Mouse (Mus musculus) stomach, postnatal 0 days (tissue): Measurements from ENCODE around the gene Trim11. TPM values are rescaled to one million over a fixed set of nuclear protein-coding genes. Genes with fewer than 3 reads are reported as not detected.

Experiments
- ATAC-seq: fragments of 200-750 bp; cut with Nextera tagmentation; 2 replicates; pipeline ENCODE4 v1.8.0; 2017; ENCODE audit not compliant: low FRiP score, low TSS enrichment
- DNase-seq: peaks from one replicate; pipeline ENCODE4 v3.0.0-alpha.2; 2016; ENCODE audit warnings: low spot score
- H3K27ac ChIP-seq: fragments of 300-500 bp; sonication (generic); replicated peaks from 2 replicates; pipeline ENCODE4 v1.5.1; 2014; ENCODE audit warnings: mild to moderate bottlenecking, control low read depth
- H3K27me3 ChIP-seq: fragments of 300-500 bp; sonication (generic); 2 replicates; pipeline ENCODE4 v1.6.1; 2014; ENCODE audit warnings: low read length; ENCODE audit not compliant: control insufficient read depth, insufficient read depth
- H3K36me3 ChIP-seq: fragments of 300-500 bp; sonication (generic); 2 replicates; pipeline ENCODE4 v1.6.1; 2014; ENCODE audit warnings: low read length, mixed read lengths; ENCODE audit not compliant: control insufficient read depth, insufficient read depth
- H3K4me1 ChIP-seq: fragments of 300-500 bp; sonication (generic); replicated peaks from 2 replicates; pipeline ENCODE4 v1.6.1; 2014; ENCODE audit warnings: antibody characterized with exemption; ENCODE audit not compliant: control insufficient read depth, insufficient read depth
- H3K4me2 ChIP-seq: fragments of 300-500 bp; sonication (generic); replicated peaks from 2 replicates; pipeline ENCODE4 v1.6.1; 2014; ENCODE audit warnings: low read depth, mild to moderate bottlenecking, control low read depth, moderate library complexity
- H3K4me3 ChIP-seq: fragments of 300-500 bp; sonication (generic); 2 replicates; pipeline ENCODE4 v1.5.1; 2014; ENCODE audit warnings: low read depth, low read length, control low read depth
- H3K9ac ChIP-seq: fragments of 300-500 bp; sonication (generic); 2 replicates; pipeline ENCODE4 v1.6.1; 2014; ENCODE audit warnings: mild to moderate bottlenecking, low read length, control low read depth, mixed read lengths
- H3K9me3 ChIP-seq: fragments of 300-500 bp; sonication (generic); 2 replicates; pipeline ENCODE4 v1.6.1; 2016; ENCODE audit warnings: low read length; ENCODE audit not compliant: control insufficient read depth
- CTCF ChIP-seq: IDR thresholded peaks from 2 replicates; pipeline ENCODE4 v1.5.1; 2016; ENCODE audit warnings: antibody characterized with exemption, low read depth, mild to moderate bottlenecking, moderate library complexity
- EP300 ChIP-seq: optimal IDR thresholded peaks from 2 replicates; pipeline ENCODE3; 2016; ENCODE audit warnings: antibody characterized with exemption
- WGBS: fragments of 180-500 bp; shearing (Covaris S2); extraction: QIAGEN DNeasy Blood & Tissue Kit; methylation state at CpG from one replicate; pipeline ENCODE4 v1.1.7; 2014; 5-methylcytosine and 5-hydroxymethylcytosine counted together
- polyA plus RNA-seq: library from polyadenylated mRNA; unstranded; fragments of >200 nt; fragmentation: Nextera tagmentation; extraction: Ambion mirVana; gene quantifications from 2 replicates; pipeline ENCODE4 v1.2.1, GENCODE M21; 2015

Gene Trim11
- polyA plus RNA-seq, 1 experiment from 2014 or later: 11.0 TPM

GRCm38 (mm10) chr11:58979661-58980060 lies 1.8 kb downstream of the Trim11 start:
- H3K27ac ChIP-seq: peak overlapping the region; percentile 65

GRCm38 (mm10) chr11:58980381-58980990 lies 2.6 kb downstream of the Trim11 start:
- Histone ChIP-seq H3K9me3 (no peaks in the 10 kb centered on the region), H3K27ac (no peak overlapping the region), H3K4me2 (peak overlapping the region; percentile 96), H3K4me3 (peak overlapping the region; percentile 1; the same call in 1 of the 2 replicates), H3K36me3 (peaks cover 5% of the 10 kb centered on the region; the same call in 1 of the 2 replicates), H3K4me1 (peaks cover 5% of the 10 kb centered on the region), H3K27me3 (no peaks in the 10 kb centered on the region), H3K9ac (0 out of 2 replicates have a peak overlapping the region, but pooled peaks have one; percentile 18)
- WGBS: 38% methylated on average over 5 of the region's 5 CpGs
- ATAC-seq (no peak), DNase-seq (no peak)
- TF ChIP-seq CTCF (no peak), EP300 (no peak)

More at GRCm38 (mm10) chr11:58979661-58980060, 1.8 kb downstream of the Trim11 start:
- Histone ChIP-seq H3K27me3 (no peaks in the 10 kb centered on the region), H3K9ac (peak overlapping the region; percentile 92), H3K4me2 (peak overlapping the region; percentile 96), H3K4me3 (peak overlapping the region; percentile 98), H3K36me3 (no peaks in the 10 kb centered on the region; the same call in 1 of the 2 replicates), H3K9me3 (no peaks in the 10 kb centered on the region), H3K4me1 (peaks cover 5% of the 10 kb centered on the region)
- TF ChIP-seq EP300: no peak
- no peak for TF ChIP-seq CTCF
- WGBS: 54% methylated on average over 7 of the region's 7 CpGs
- ATAC-seq (peak; percentile 40), DNase-seq (no peak)

GRCm38 (mm10) chr11:58981541-58982447 lies 3.9 kb downstream of the Trim11 start:
- Histone ChIP-seq H3K27ac (no peak overlapping the region), H3K4me1 (peaks cover 5% of the 10 kb centered on the region), H3K27me3 (no peaks in the 10 kb centered on the region), H3K9ac (no peak overlapping the region), H3K9me3 (no peaks in the 10 kb centered on the region), H3K4me3 (no peak overlapping the region), H3K4me2 (no peak overlapping the region), H3K36me3 (peaks cover 9% of the 10 kb centered on the region; the same call in 1 of the 2 replicates)
- TF ChIP-seq EP300 (no peak), CTCF (peak; percentile 73)
- no peak for ATAC-seq
- DNase-seq: peak; percentile 61
- 36% methylated on average over 14 of the region's 14 CpGs for WGBS

- no peak overlapping the region for H3K4me3 ChIP-seq
- no peaks in the 10 kb centered on the region for H3K9me3 ChIP-seq
- H3K27ac ChIP-seq: no peak overlapping the region
- H3K27me3 ChIP-seq: no peaks in the 10 kb centered on the region
- ATAC-seq: no peak
- 89% methylated on average over 18 of the region's 18 CpGs for WGBS
- peaks cover 2% of the 10 kb centered on the region; the same call in 1 of the 2 replicates for H3K4me1 ChIP-seq
- DNase-seq: no peak
- no peak overlapping the region for H3K4me2 ChIP-seq
- no peak for TF ChIP-seq CTCF
- no peak for TF ChIP-seq EP300
- no peak overlapping the region for H3K9ac ChIP-seq
- peaks cover 13% of the 10 kb centered on the region; the same call in 1 of the 2 replicates for H3K36me3 ChIP-seq
These were observed 4.7 kb downstream of the Trim11 start for GRCm38 (mm10) chr11:58982471-58983097.

GRCm38 (mm10) chr11:58983691-58984341 lies 5.9 kb downstream of the Trim11 start:
- no peak for TF ChIP-seq CTCF
- no peak for TF ChIP-seq EP300
- Histone ChIP-seq H3K4me3 (no peak overlapping the region), H3K4me2 (no peak overlapping the region), H3K27ac (no peak overlapping the region), H3K4me1 (peaks cover 2% of the 10 kb centered on the region; the same call in 1 of the 2 replicates), H3K36me3 (peaks cover 15% of the 10 kb centered on the region; the same call in 1 of the 2 replicates), H3K27me3 (no peaks in the 10 kb centered on the region), H3K9ac (no peak overlapping the region), H3K9me3 (no peaks in the 10 kb centered on the region)
- ATAC-seq (no peak), DNase-seq (no peak)
- 86% methylated on average over 6 of the region's 6 CpGs for WGBS
